Mouse (Mus musculus): ENCODE measurements around the gene Leap2. TPM values are rescaled to one million over a fixed set of nuclear protein-coding genes. Genes with fewer than 3 reads are reported as not detected.

The Leap2 gene
- polyA plus RNA-seq, 1 experiment from 2014 or later: 0.24 TPM

DNA sequence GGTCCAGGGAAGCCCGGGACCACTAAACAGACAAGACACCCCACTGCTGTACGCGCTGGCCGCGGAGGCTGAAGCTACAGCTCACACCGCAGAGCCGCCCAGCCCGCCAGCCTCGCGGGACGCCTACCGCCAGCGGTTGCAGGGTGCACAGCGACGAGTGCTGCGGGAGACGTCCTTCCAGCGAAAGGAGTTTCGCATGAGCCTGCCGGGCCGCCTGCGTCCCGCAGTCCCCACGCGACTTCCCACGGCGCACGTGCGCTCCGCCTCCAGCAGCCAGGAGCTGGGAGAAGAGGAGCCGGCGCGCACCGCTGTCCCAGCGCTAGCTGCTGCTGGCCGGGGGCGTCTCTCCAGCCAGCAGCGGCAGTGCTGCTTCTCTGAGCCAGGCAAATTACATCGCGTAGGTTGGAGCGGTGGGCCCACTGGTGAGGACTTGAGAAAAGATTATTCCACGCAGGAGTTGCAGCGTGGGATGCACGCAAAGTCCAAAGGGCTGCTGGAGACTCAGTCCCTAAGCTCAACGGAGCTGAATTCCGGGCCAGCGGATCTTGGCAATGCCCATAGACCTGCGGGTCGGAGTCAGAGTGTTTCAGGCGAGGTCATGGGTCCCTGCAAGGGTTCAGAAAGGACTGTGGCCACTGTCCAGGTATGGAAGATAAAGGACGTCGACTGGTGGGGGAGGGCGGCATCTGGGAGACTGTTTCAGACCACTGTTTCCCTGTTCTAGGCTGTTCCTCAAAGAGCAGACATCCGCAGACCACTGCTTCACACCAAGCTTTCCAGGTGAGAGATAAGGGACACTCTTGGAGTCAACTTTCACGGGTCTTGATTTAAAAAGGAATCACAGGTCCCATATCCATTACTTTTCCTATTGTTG lies 40.8 kb upstream of the Leap2 start:
- ATAC-seq (replicated peaks; ENCODE audit: low FRiP score, low read depth) (no peak), DNase-seq (ENCODE audit: low spot score) (no peak)
- Histone ChIP-seq H3K27me3 (ENCODE audit: insufficient read depth, low read length) (peaks cover 24% of the 10 kb centered on the region), H3K4me1 (replicated peaks; ENCODE audit: insufficient read depth, low read length) (peaks cover 10% of the 10 kb centered on the region), H3K9me3 (replicated peaks; ENCODE audit: low read length) (no peaks in the 10 kb centered on the region), H3K27ac (no peak overlapping the region), H3K4me2 (ENCODE audit: low read length) (peak overlapping the region; percentile 74), H3K4me3 (replicated peaks; ENCODE audit: low read depth, low read length) (peak overlapping the region; percentile 39), H3K36me3 (ENCODE audit: insufficient read depth, low read length) (no peaks in the 10 kb centered on the region), H3K9ac (ENCODE audit: low read depth, low read length) (0 out of 2 replicates have a peak overlapping the region, but pooled peaks have one; percentile 37)
- TF ChIP-seq CTCF (IDR thresholded peaks at IDR 0.05; ENCODE audit: low read depth): no peak
- 7% methylated on average over 55 of the region's 55 CpGs for WGBS

DNA sequence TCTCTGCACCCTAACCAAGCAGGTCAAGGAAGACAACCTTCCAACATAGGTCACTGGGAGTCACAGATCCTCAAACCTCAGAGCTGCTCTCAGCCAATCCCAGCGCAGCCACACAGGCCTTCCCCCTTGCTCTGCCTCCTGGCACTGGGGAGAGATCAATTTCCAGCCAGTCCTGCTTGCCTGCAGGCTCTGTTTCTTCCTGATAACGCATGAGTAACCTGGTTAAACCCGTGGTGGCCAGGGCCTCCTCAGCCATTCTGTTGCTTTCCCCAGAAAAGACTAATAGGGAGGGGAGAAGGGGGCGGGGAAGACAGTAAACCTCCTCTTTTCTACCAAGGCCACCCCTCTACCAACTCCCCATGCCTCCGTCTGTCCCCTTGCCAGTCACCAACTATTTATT lies 38.8 kb upstream of the Leap2 start:
- WGBS: 31% methylated on average over 5 of the region's 5 CpGs
- ATAC-seq (replicated peaks; ENCODE audit: low FRiP score, low read depth): no peak
- no peak overlapping the region for H3K4me3 ChIP-seq (replicated peaks; ENCODE audit: low read depth, low read length)
- no peak overlapping the region for H3K27ac ChIP-seq
- DNase-seq (ENCODE audit: low spot score): no peak
- peaks cover 10% of the 10 kb centered on the region for H3K4me1 ChIP-seq (replicated peaks; ENCODE audit: insufficient read depth, low read length)
- no peak overlapping the region for H3K9ac ChIP-seq (ENCODE audit: low read depth, low read length)
- no peaks in the 10 kb centered on the region for H3K9me3 ChIP-seq (replicated peaks; ENCODE audit: low read length)
- H3K36me3 ChIP-seq (ENCODE audit: insufficient read depth, low read length): no peaks in the 10 kb centered on the region
- no peak overlapping the region for H3K4me2 ChIP-seq (ENCODE audit: low read length)
- peaks cover 24% of the 10 kb centered on the region for H3K27me3 ChIP-seq (ENCODE audit: insufficient read depth, low read length)
- TF ChIP-seq CTCF (IDR thresholded peaks at IDR 0.05; ENCODE audit: low read depth): no peak

DNA sequence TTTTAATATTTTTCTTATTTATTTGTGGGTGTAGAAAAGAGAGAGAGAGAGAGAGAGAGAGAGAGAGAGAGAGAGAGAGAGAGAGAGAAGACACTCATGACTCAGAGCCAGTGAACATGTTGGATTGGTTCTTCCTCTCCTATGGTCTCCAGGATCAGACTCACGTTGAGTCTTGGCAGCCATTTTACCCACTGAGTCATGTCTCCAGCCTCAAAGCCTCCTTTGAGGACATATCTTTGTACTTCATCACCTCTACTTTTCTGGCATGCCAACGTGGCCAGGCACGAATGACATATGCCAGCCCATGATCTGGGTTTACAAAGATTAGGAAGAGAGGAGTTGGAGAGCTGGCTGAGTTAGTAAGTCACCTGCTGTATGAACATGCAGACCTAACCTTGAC lies 37.2 kb upstream of the Leap2 start:
- DNase-seq (ENCODE audit: low spot score) (no peak), ATAC-seq (replicated peaks; ENCODE audit: low FRiP score, low read depth) (no peak)
- 93% methylated on average over 3 of the region's 3 CpGs for WGBS
- H3K36me3 ChIP-seq (ENCODE audit: insufficient read depth, low read length): no peaks in the 10 kb centered on the region
- H3K9me3 ChIP-seq (replicated peaks; ENCODE audit: low read length): no peaks in the 10 kb centered on the region
- peaks cover 10% of the 10 kb centered on the region for H3K4me1 ChIP-seq (replicated peaks; ENCODE audit: insufficient read depth, low read length)
- no peak for TF ChIP-seq CTCF (IDR thresholded peaks at IDR 0.05; ENCODE audit: low read depth)
- no peak overlapping the region for H3K9ac ChIP-seq (ENCODE audit: low read depth, low read length)
- H3K27ac ChIP-seq: no peak overlapping the region
- H3K27me3 ChIP-seq (ENCODE audit: insufficient read depth, low read length): peaks cover 22% of the 10 kb centered on the region
- H3K4me2 ChIP-seq (ENCODE audit: low read length): no peak overlapping the region
- no peak overlapping the region for H3K4me3 ChIP-seq (replicated peaks; ENCODE audit: low read depth, low read length)

DNA sequence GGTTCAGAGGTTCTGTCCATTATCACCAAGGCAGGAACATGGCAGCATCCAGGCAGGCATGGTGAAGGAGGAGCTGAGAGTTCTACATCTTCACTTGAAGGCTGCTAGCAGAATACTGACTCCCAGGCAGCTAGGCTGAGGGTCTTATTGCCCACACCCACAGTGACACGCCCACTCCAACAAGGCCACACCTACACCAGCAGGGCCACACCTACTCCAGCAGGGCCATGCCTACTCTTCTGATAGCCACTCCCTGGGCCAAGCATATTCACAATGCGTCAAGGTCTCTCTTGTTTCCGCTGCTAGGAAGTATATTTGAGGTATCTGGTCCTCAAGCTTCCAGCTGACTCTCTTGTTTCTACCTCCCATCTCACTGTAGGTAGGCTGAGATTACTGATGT lies 36.0 kb upstream of the Leap2 start:
- Histone ChIP-seq H3K27ac (no peak overlapping the region), H3K4me2 (ENCODE audit: low read length) (no peak overlapping the region), H3K4me3 (replicated peaks; ENCODE audit: low read depth, low read length) (no peak overlapping the region), H3K4me1 (replicated peaks; ENCODE audit: insufficient read depth, low read length) (peaks cover 9% of the 10 kb centered on the region), H3K36me3 (ENCODE audit: insufficient read depth, low read length) (no peaks in the 10 kb centered on the region), H3K9me3 (replicated peaks; ENCODE audit: low read length) (no peaks in the 10 kb centered on the region), H3K9ac (ENCODE audit: low read depth, low read length) (no peak overlapping the region), H3K27me3 (ENCODE audit: insufficient read depth, low read length) (peaks cover 12% of the 10 kb centered on the region)
- no peak for ATAC-seq (replicated peaks; ENCODE audit: low FRiP score, low read depth)
- DNase-seq (ENCODE audit: low spot score): no peak
- no peak for TF ChIP-seq CTCF (IDR thresholded peaks at IDR 0.05; ENCODE audit: low read depth)
- 68% methylated on average over 3 of the region's 3 CpGs for WGBS

GRCm38 (mm10) chr11:53457372-53457954 lies 34.5 kb upstream of the Leap2 start:
- DNase-seq (ENCODE audit: low spot score): no peak
- WGBS: 10% methylated on average over 29 of the region's 29 CpGs
- Histone ChIP-seq H3K27ac (no peak overlapping the region), H3K9me3 (replicated peaks; ENCODE audit: low read length) (no peaks in the 10 kb centered on the region), H3K9ac (ENCODE audit: low read depth, low read length) (peak overlapping the region; percentile 62), H3K4me3 (replicated peaks; ENCODE audit: low read depth, low read length) (peak overlapping the region; percentile 49), H3K4me2 (ENCODE audit: low read length) (peak overlapping the region; percentile 91), H3K4me1 (replicated peaks; ENCODE audit: insufficient read depth, low read length) (no peaks in the 10 kb centered on the region; the same call in 1 of the 2 replicates), H3K27me3 (ENCODE audit: insufficient read depth, low read length) (no peaks in the 10 kb centered on the region), H3K36me3 (ENCODE audit: insufficient read depth, low read length) (no peaks in the 10 kb centered on the region)
- ATAC-seq (replicated peaks; ENCODE audit: low FRiP score, low read depth): peak; percentile 50; the same call in 1 of the 2 replicates
- peak; percentile 46; the same call in 1 of the 2 replicates for TF ChIP-seq CTCF (IDR thresholded peaks at IDR 0.05; ENCODE audit: low read depth)

- no peaks in the 10 kb centered on the region for H3K9me3 ChIP-seq (replicated peaks; ENCODE audit: low read length)
- H3K9ac ChIP-seq (ENCODE audit: low read depth, low read length): peak within 1 kb of the TSS; percentile 62
- no peaks in the 10 kb centered on the region for H3K27me3 ChIP-seq (ENCODE audit: insufficient read depth, low read length)
- H3K36me3 ChIP-seq (ENCODE audit: insufficient read depth, low read length): no peaks in the 10 kb centered on the region
- ATAC-seq (replicated peaks; ENCODE audit: low FRiP score, low read depth) (peak; percentile 85), DNase-seq (ENCODE audit: low spot score) (peak; percentile 81)
- TF ChIP-seq CTCF (IDR thresholded peaks at IDR 0.05; ENCODE audit: low read depth): peak; percentile 64
- peak within 1 kb of the TSS; percentile 49 for H3K4me3 ChIP-seq (replicated peaks; ENCODE audit: low read depth, low read length)
- no peaks in the 10 kb centered on the region; the same call in 1 of the 2 replicates for H3K4me1 ChIP-seq (replicated peaks; ENCODE audit: insufficient read depth, low read length)
- H3K27ac ChIP-seq: no peak within 1 kb of the TSS
- 2% methylated on average over 42 of the region's 42 CpGs for whole genome bisulfite sequencing
- H3K4me2 ChIP-seq (ENCODE audit: low read length): peak within 1 kb of the TSS; percentile 91
Observed at GRCm38 (mm10) chr11:53456474-53457371, 33.8 kb upstream of the Leap2 start, which contains the start of the genes Gm10447 and Shroom1. Gm10447 (minus strand) TSS chr11:53457110. Shroom1 (plus strand) TSS chr11:53457205.

Data from kidney, postnatal 0 days (tissue).